Mouse (Mus musculus): Measurements from ENCODE around the gene Sult2a6. TPM values are rescaled to one million over a fixed set of nuclear protein-coding genes. Genes with fewer than 3 reads are reported as not detected.

Sult2a6 gene
- not detected for total RNA-seq (2021)

DNA sequence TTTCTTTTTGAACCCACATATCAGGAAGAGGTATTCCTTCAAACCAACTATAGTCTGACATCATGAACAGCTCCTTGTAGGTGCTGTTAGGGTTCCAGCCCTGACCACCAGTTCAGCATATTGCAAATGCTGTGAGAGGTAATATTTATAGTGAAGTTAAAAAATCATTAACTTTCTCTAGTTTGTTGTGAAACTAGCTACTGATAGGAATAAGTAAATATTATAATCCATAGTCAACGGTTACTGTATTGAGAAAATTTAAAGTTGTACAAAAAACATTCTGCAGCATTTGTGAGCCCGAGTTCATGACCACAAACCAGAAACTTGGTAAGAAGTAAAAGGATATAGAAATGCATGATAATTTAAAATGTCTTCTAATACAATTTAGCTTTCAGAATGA is at the start of gene Sult2a6:
Gene Sult2a6 (minus strand): TSS at position 101 of the 400 bp plus-strand sequence.
- no peak for DNase-seq

DNA sequence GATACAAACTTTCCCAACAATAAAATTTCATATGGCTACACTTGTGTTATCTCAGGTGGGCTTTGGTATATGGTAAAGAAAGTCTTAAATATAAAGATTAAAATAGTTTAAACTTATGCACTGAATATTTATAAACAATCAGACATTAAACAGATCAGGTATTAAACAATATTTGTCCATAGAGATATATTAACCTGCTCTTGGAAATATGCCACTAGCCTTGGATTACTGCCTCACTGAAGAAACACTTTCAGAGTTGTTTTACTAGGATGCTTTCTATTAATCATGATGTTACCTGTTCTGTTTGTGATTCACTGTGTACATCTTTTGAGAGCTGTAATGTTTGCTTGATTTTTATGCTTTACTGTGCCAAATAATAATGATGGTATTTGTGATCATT is 39.4 kb downstream of the Sult2a6 start:
- DNase-seq = no peak

DNA sequence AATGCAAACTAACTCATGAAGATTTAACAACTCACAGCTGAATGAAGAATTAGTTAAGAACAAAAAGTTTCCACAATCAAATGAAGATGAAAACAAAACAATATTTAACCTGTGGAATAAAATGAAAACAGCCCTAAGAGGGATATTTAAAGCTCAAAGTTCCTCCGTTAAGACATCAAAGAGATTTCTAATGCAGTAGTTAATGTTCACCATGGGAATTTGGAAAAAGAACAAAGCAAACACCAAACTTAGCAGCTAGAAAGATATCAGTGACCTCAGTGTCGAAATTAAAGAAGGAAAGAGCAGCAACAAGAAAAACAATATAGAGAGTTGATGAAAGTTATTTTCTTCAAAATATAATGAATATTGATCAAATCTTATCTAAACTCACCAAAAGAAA is 51.3 kb downstream of the Sult2a6 start:
- DNase-seq = no peak

GRCm38 (mm10) chr7:14202487-14202886 is 52.2 kb downstream of the Sult2a6 start:
- DNase-seq = no peak

Other genes with a start within 250 kb of the Sult2a6 start
- not detected for gene Sult2a3, start 131.8 kb downstream of the Sult2a6 start, total RNA-seq (2021)
- gene Obox8, start 78.7 kb upstream of the Sult2a6 start, total RNA-seq (2021) = not detected
- gene Sult2a8, start 191.9 kb upstream of the Sult2a6 start, total RNA-seq (2021) = not detected
- not detected for gene Sult2a7, start 239.4 kb upstream of the Sult2a6 start, total RNA-seq (2021)